Mouse (Mus musculus): ENCODE data around the gene Nosip.

DNA sequence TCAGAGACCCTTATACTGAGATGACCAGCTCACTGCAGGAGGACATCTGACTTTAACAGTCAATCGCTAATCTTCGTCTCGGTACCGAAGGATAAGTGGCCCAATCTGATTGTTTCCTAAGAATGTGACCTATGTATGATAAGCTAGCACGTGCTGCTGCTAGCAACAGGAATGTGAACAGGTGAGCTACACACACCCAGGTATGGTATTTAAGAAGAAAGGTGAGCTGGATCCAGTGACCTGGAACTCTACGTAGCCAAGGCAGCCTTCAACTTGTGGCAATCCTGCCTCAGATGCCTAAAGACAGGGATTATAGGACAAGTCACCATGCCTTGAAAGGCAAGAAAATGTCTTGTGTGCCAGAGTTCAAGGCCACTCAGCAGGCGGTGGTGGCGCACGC is 23.8 kb upstream of the Nosip start:
- no peak for TF ChIP-seq ZNF384 (IDR thresholded peaks at IDR 0.05; ENCODE audit: low read depth, low read length)
- no peak for TF ChIP-seq ZC3H11A (IDR thresholded peaks at IDR 0.05; ENCODE audit: borderline replicate concordance, low read depth, low read length)
- TF ChIP-seq HCFC1 (IDR thresholded peaks at IDR 0.05; ENCODE audit: borderline replicate concordance, insufficient read depth, low read length), result no peak
- no peak for TF ChIP-seq MAFK (IDR thresholded peaks at IDR 0.05; ENCODE audit: insufficient read depth, low read depth, low read length)
- TF ChIP-seq CHD2 (IDR thresholded peaks at IDR 0.05; ENCODE audit: low read depth, low read length), result no peak

Measured in ES-E14 (cell line).